Mouse (Mus musculus) intestine, postnatal 0 days (tissue): ENCODE measurements around the gene Ank2. TPM values are rescaled to one million over a fixed set of nuclear protein-coding genes. Genes with fewer than 3 reads are reported as not detected.
A peak's percentile ranks its signal among the peaks of the same experiment; 100 is the strongest.

Experiments
- ATAC-seq: fragments of 200-750 bp; cut with Nextera tagmentation; 2 replicates; pipeline ENCODE4 v1.8.0; 2017; ENCODE audit warnings: mild to moderate bottlenecking, moderate TSS enrichment, moderate library complexity
- H3K27ac ChIP-seq: fragments of 300-500 bp; sonication (generic); 2 replicates; pipeline ENCODE4 v1.5.1; 2014; ENCODE audit warnings: mild to moderate bottlenecking, low read depth, low read length, moderate library complexity
- H3K27me3 ChIP-seq: fragments of 300-500 bp; sonication (generic); replicated peaks from 2 replicates; pipeline ENCODE4 v1.6.1; 2014; ENCODE audit warnings: low read length, mixed read lengths; ENCODE audit not compliant: control insufficient read depth, insufficient read depth
- H3K36me3 ChIP-seq: fragments of 300-500 bp; sonication (generic); 2 replicates; pipeline ENCODE4 v1.6.1; 2014; ENCODE audit warnings: mild to moderate bottlenecking, moderate library complexity; ENCODE audit not compliant: control insufficient read depth, insufficient read depth
- H3K4me1 ChIP-seq: fragments of 300-500 bp; sonication (generic); replicated peaks from 2 replicates; pipeline ENCODE4 v1.6.1; 2014; ENCODE audit warnings: antibody characterized with exemption, low read length, mixed read lengths; ENCODE audit not compliant: control insufficient read depth, insufficient read depth
- H3K4me2 ChIP-seq: fragments of 300-500 bp; sonication (generic); replicated peaks from 2 replicates; pipeline ENCODE4 v1.6.1; 2014; ENCODE audit warnings: low read depth, mild to moderate bottlenecking, moderate library complexity
- H3K4me3 ChIP-seq: fragments of 300-500 bp; sonication (generic); 2 replicates; pipeline ENCODE4 v1.5.1; 2014; ENCODE audit warnings: low read depth, low read length
- H3K9ac ChIP-seq: fragments of 300-500 bp; sonication (generic); 2 replicates; pipeline ENCODE4 v1.6.1; 2014; ENCODE audit warnings: mild to moderate bottlenecking, low read depth, low read length
- H3K9me3 ChIP-seq: fragments of 300-500 bp; sonication (generic); 2 replicates; pipeline ENCODE4 v1.6.1; 2016; ENCODE audit warnings: mixed run types; ENCODE audit not compliant: control insufficient read depth
- CTCF ChIP-seq: sonication (generic); IDR thresholded peaks from 2 replicates; pipeline ENCODE4 v1.5.1; 2016; ENCODE audit warnings: low read depth, mild to moderate bottlenecking, control low read depth, antibody characterized with exemption, moderate library complexity
- WGBS: fragments of 180-500 bp; shearing (Covaris S2); extraction: QIAGEN DNeasy Blood & Tissue Kit; methylation state at CpG from one replicate; pipeline ENCODE4 v1.1.7; 2014; 5-methylcytosine and 5-hydroxymethylcytosine counted together
- polyA plus RNA-seq: library from polyadenylated mRNA; unstranded; fragments of >200 nt; fragmentation: Nextera tagmentation; extraction: Ambion mirVana; gene quantifications from 2 replicates; pipeline ENCODE4 v1.2.1, GENCODE M21; 2015

The Ank2 gene
- polyA plus RNA-seq, 1 experiment from 2014 or later: 9.0 TPM

GRCm38 (mm10) chr3:127458925-127459324 is 40.2 kb downstream of the Ank2 start:
- Histone ChIP-seq H3K4me1 (no peaks in the 10 kb centered on the region), H3K36me3 (no peaks in the 10 kb centered on the region), H3K9ac (no peak overlapping the region), H3K27me3 (no peaks in the 10 kb centered on the region), H3K4me3 (no peak overlapping the region), H3K4me2 (peak overlapping the region; percentile 40), H3K9me3 (no peaks in the 10 kb centered on the region), H3K27ac (peak overlapping the region; percentile 21; the same call in 1 of the 2 replicates)
- ATAC-seq: peak; percentile 86
- 14% methylated on average over 11 of the region's 11 CpGs for WGBS
- 0 out of 2 replicates have a peak, but pooled peaks have one; percentile 6 for TF ChIP-seq CTCF

- H3K36me3 ChIP-seq: no peaks in the 10 kb centered on the region
- H3K9me3 ChIP-seq: no peaks in the 10 kb centered on the region
- 13% methylated on average over 6 of the region's 6 CpGs for WGBS
- no peak for TF ChIP-seq CTCF
- H3K4me1 ChIP-seq: no peaks in the 10 kb centered on the region
- H3K4me2 ChIP-seq: peak overlapping the region; percentile 40
- H3K27ac ChIP-seq: no peak overlapping the region
- ATAC-seq: 0 out of 2 replicates have a peak, but pooled peaks have one; percentile 17
- no peaks in the 10 kb centered on the region for H3K27me3 ChIP-seq
- H3K9ac ChIP-seq: no peak overlapping the region
- H3K4me3 ChIP-seq: no peak overlapping the region
Observed at GRCm38 (mm10) chr3:127458420-127458798, 40.7 kb downstream of the Ank2 start.

DNA sequence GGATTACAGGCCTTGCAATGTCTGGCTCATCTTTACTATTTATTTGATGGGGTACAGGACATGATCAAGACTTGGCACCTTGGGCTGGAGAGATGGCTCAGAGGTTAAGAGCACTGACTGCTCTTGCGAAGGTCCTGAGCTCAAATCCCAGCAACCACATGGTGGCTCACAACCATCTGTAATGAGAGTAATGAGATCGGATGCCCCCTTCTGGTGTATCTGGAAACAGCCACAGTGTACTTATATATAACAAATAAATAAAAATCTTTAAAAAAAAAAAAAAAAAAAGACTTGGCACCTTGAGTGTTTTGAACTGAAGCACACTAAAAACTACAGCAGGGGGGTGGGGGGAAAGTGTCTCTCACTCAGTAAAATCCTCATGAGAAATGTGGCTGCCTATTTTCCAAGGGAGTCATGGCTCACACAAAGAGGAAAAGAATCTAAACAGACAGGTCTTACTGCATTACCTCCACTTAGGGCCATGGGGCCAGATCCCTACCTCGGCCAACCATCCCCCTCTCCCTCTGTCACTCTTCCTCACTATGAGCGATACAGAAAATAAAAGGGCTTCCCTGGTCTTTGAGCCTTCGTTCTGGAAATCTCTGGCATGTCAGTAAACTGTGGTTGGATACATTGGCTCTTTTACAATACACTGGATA is 41.3 kb downstream of the Ank2 start:
- H3K27ac ChIP-seq: no peak overlapping the region
- WGBS: 26% methylated on average over 5 of the region's 5 CpGs
- no peak overlapping the region for H3K4me3 ChIP-seq
- no peaks in the 10 kb centered on the region for H3K36me3 ChIP-seq
- peak; percentile 46 for TF ChIP-seq CTCF
- no peaks in the 10 kb centered on the region for H3K9me3 ChIP-seq
- H3K27me3 ChIP-seq: no peaks in the 10 kb centered on the region
- no peak for ATAC-seq
- no peaks in the 10 kb centered on the region for H3K4me1 ChIP-seq
- H3K4me2 ChIP-seq: peak overlapping the region; percentile 40; the same call in 1 of the 2 replicates
- H3K9ac ChIP-seq: no peak overlapping the region

DNA sequence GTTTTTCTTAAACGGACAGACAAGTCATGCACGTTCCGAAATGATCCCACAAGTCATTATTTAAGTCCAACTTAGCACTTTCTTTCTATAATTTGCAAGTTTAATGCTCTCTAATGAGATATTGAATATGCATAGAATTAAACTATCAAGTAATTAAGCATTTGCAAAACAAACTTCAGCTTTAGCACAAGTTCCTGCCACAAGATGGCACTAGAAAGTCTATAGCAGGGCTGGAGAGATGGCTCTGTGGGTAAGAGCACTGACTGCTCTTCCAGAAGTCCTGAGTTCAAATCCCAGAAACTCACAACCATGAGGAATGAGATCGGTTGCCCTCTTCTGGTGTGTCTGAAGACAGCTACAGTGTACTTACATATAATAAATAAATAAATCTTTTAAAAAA is 45.4 kb downstream of the Ank2 start:
- H3K27me3 ChIP-seq: no peaks in the 10 kb centered on the region
- no peak overlapping the region for H3K27ac ChIP-seq
- H3K9ac ChIP-seq: no peak overlapping the region
- H3K4me2 ChIP-seq: no peak overlapping the region
- no peaks in the 10 kb centered on the region for H3K4me1 ChIP-seq
- 76% methylated on average over 4 of the region's 4 CpGs for WGBS
- ATAC-seq: no peak
- H3K9me3 ChIP-seq: no peaks in the 10 kb centered on the region
- no peaks in the 10 kb centered on the region for H3K36me3 ChIP-seq
- H3K4me3 ChIP-seq: no peak overlapping the region
- TF ChIP-seq CTCF: peak; percentile 55

GRCm38 (mm10) chr3:127453254-127453653 is 45.9 kb downstream of the Ank2 start:
- H3K27me3 ChIP-seq: no peaks in the 10 kb centered on the region
- H3K36me3 ChIP-seq: no peaks in the 10 kb centered on the region
- H3K27ac ChIP-seq: no peak overlapping the region
- H3K9ac ChIP-seq: no peak overlapping the region
- no peaks in the 10 kb centered on the region for H3K9me3 ChIP-seq
- no peaks in the 10 kb centered on the region for H3K4me1 ChIP-seq
- H3K4me2 ChIP-seq: no peak overlapping the region
- H3K4me3 ChIP-seq: no peak overlapping the region
- 81% methylated on average over 6 of the region's 6 CpGs for WGBS
- ATAC-seq: no peak
- no peak for TF ChIP-seq CTCF

DNA sequence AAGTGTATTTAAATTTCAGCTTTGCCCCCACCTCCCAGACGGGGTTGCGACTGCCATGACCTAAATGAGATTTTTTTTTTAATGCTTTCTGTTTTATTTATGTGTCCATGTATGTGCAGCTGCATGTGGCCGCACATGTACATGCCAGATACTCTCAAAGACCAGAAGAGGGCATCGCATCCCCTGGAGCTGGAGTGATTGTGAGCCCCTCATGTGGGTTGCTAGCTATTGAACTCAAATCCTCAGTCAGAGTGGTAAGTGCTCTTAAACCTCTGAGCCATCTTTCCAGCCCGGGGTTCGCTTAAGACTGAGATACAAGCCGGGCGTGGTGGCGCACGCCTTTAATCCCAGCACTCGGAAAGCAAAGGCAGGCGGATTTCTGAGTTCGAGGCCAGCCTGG is 46.9 kb downstream of the Ank2 start:
- Histone ChIP-seq H3K9ac (no peak overlapping the region), H3K4me3 (no peak overlapping the region), H3K27ac (no peak overlapping the region), H3K4me2 (no peak overlapping the region), H3K36me3 (no peaks in the 10 kb centered on the region), H3K4me1 (no peaks in the 10 kb centered on the region), H3K27me3 (no peaks in the 10 kb centered on the region), H3K9me3 (no peaks in the 10 kb centered on the region)
- 68% methylated on average over 13 of the region's 13 CpGs for WGBS
- no peak for ATAC-seq
- peak; percentile 48 for TF ChIP-seq CTCF
